Mouse (Mus musculus) thymus, postnatal 10 days (tissue): ENCODE measurements around the gene Daxx.

Source experiments
- DNase-seq, 2 experiments: peaks; one replicate each; pipeline ENCODE4 v3.0.0; 2021; ENCODE audit warnings: low spot score in 2 of 2

The Daxx gene

GRCm38 (mm10) chr17:33920282-33921097 lies 11.3 kb downstream of the Daxx start:
- peak; percentile 73 to 87 for DNase-seq

- no peak for DNase-seq
Observed at GRCm38 (mm10) chr17:33921361-33921760, 12.1 kb downstream of the Daxx start.

DNA sequence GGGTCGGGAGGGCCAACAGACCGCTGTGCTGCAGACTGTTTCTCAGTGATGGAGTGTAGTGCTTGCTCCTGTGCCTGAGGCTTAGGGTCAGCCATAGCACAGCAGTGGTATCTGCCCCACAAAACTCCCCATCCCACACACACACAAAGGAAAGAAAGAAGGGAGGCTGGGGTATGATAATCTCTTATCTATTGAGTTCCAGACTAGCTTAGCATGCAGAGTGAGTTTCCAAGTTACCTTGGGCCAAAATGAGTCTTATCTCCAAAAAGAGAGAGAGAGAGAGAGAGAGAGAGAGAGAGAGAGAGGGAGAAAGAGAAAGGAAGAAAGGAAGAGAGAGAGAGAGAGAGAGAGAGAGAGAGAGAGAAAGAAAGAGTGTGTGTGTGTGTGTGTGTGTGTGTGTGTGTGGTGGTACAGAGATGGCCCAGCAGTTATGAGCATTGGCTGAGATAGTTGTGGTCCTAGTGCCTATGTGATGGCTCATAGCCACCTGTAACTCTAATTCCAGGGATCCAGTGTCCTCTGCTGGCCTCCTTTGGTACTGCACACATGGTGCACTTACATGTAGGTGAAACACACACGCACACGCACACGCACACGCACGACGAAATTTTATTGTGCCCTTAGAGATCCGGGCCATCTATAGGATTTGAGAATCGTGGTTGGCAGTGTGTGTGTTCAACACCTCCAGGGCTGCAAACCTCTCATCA lies 15.5 kb downstream of the Daxx start:
- DNase-seq = peak in 1 of 2 experiments; percentile 53

- DNase-seq = no peak
Observed at GRCm38 (mm10) chr17:33925406-33926116, 16.3 kb downstream of the Daxx start.

DNA sequence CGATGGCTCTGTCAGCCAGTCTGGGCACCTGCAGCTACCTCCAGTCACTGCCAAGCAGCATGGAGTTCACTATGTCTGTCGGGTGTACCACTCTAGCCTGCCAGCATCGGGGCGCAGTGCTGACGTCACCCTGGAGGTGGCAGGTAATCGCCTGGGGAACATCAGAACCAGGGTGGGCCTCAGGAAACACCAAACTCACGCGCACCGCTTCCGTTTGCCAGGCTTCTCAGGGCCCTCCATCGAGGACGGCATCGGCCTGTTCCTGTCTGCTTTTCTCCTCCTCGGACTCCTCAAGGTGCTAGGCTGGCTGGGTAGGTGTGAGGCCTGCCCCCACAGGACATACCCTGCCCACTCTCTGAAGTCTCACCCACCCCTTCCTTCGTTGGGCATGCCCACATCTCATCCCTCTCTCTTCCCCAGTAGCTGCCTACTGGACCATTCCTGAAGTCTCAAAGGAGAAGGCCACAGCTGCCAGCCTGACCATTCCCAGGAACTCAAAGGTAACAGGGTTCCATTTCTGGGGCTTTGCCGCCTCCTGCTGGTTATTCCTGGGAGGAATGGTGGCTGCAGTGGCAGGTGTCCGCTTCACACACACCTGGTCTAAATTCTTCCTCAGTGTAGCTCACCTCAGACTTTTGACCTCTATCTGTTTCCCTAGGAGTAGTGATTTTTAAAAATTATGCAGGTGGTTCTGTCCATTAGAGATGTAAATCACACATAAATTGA lies 17.2 kb downstream of the Daxx start:
- DNase-seq = no peak

DNA sequence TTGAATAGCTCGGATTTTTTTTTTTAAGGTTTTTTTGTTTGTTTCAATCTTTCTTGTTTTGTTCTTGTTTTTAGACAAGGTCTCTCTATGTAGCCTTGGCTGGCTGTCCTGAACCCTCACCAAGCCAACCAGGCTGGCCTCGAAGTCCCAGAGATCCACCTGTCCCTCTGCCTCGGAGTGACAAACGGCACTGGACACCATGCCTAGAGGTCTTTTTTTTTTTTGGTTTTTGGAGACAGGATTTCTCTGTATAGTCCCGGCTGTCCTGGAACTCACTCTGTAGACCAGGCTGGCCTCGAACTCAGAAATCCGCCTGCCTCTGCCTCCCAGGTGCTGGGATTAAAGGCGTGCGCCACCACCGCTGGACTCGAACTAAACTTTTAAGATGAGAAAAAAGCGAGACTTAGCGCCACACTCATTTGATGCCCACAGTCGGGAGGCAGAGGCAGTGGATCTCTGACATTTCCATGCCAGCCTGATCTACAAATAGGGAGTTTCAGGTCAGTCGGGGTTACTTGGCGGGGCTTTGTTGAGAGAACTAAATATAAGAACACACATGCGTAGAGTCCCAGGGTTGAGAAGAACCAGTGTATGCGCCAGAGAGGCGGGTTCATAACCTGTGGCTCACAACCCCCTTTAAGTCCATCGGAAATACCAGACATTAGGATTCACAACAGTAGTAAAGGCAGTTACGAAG lies 19.2 kb downstream of the Daxx start:
- no peak for DNase-seq

DNA sequence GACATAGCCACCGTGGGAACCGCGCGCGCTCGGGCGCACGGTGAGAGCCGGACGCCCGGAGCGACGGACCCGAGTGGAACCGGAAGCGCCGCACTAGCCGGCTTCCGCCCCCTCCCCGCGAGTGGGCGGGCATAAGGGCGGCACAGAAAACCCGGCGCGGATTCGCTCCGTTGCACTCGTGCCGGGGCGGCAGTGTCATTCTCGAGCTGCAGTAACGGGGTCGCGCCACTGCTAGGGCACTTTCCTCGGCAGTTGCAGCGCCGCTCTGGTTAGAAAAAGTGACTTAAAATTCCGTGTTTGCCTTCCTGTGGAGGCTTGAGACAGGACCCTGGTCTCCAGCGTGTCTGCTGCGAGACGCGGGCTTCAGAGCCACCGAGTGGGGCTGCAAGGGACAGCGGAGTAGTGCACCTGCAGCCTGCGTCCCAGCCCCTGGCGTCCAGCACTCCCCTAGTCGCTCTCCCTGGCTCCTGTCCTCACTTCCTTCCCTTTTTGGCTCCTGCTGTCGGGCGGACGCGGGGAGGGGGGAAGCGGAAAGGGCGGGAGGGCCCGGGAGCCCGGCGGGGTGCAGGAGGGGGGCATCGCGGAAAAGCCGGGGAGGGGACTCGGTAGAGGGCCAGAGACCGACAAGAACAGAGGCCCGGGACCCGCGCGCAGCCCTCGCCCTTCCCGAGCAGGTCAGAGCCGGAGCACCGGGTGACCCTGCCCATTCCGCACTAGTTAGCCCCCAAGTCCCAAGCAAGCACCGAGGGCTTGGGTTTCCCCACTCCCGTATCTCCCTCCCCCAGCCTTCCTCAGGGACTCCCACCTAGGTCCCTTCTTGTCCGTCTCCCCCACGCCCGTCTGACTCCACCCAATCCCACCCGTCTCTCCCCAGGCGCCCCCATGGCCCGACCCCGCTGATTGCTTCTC lies 20.4 kb downstream of the Daxx start, which contains the start of gene Rgl2:
Gene Rgl2, plus strand, starts transcription at position 173 of the 909 bp plus-strand sequence.
- DNase-seq = peak; percentile 94 to 97

- peak; percentile 67 to 72 for DNase-seq
Observed at GRCm38 (mm10) chr17:33930280-33931158, 21.3 kb downstream of the Daxx start.

DNA sequence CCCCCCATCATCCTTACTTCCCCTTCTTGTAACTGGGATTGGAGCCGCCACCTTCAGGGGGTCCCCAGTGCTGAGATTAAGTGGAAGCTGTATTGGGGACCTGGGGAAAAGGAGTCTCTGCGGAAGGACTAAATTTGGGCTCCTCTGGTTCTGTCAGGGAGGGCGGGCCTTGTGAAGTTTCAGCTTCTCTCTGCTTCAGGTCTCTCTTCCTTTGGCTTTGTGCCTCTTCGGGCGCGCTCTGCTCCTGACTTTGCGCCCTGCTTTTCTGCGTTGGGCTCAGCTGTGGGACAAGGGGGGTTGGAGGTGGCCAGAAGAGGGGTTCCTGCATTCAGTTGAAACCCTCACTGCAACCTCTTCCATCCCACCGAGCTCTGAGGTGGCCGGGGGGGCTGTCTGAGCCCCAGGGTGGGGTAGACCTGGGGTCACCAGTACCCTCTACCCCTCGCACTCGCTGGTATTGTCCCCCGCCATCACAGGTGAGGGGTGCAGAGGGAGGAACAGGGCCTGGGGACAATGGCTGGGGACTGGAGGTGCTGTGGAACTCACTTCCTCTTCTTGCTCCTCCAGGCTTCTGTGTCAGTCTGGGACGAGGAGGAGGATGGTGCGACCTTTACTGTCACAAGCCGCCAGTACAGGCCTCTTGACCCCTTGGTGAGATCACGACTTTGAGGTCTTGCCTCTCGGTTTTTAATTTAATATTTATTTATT lies 22.1 kb downstream of the Daxx start:
- no peak for DNase-seq

DNA sequence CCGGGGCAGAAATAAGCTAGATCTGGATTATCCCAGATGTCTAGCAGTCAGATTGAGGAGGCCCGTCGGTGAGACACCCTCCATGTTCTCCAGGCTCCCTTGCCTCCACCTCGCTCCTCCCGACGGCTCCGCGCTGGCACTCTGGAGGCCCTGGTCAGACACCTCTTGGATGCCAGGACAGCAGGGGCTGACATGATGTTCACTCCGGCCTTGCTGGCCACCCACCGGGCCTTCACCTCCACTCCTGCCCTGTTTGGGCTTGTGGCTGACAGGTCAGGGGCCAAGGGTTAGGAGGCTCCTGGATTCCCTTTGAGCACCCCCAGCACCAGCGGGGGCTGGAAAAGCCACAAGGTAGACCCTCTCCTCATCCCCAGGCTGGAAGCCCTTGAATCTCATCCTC lies 22.7 kb downstream of the Daxx start:
- no peak for DNase-seq

GRCm38 (mm10) chr17:33932448-33932847 lies 23.2 kb downstream of the Daxx start:
- DNase-seq = no peak

DNA sequence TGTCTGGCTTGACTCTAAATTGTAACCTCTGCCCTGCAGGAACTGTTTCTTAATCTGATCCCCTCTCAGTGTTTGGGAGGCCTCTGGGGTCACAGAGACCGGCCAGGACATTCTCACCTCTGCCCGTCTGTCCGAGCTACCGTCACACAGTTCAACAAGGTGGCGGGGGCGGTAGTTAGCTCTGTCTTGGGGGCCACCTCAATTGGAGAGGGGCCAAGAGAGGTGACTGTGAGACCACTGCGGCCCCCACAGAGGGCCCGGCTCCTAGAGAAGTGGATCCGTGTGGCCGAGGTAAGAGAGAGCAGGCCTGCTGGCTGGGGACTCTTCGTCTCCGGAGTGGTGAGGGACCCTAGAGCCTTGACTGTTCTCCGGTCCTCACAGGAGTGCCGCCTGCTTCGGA lies 23.8 kb downstream of the Daxx start:
- no peak for DNase-seq

- DNase-seq = no peak
Observed at GRCm38 (mm10) chr17:33935422-33936055, 26.3 kb downstream of the Daxx start.

GRCm38 (mm10) chr17:33936993-33937392 lies 27.8 kb downstream of the Daxx start:
- DNase-seq = no peak

GRCm38 (mm10) chr17:33938783-33939182 lies 29.6 kb downstream of the Daxx start:
- no peak for DNase-seq

DNA sequence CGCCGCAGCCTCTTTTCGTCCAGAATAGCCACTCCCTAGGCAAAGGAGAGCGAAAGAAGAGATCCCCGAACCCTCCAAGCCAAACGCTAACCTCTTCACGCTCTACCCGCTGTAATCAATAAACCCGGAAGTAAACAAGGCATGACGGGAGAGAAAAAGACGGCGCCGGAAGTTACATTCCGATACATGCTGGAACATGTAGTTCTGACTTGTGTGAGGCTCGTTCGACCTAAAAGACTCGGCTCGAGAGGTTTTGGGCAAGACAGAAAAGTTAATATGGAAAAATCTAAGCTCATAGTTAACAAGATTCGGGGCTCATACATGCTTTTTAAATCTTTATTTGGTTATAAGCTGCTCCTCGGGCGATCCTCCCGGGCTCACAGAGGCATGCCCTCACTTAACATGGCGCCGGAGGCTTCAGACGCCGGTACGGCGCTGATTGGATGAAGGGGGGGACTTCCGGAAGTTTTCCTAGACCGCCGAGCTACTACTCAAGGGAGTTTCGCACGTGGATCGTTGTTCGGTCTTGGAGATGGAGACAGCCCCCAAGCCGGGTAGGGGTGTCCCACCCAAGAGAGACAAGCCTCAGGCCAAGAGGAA lies 31.1 kb downstream of the Daxx start, which contains the start of the genes Pfdn6 and Wdr46:
Gene Pfdn6, minus strand, starts transcription at position 138 of the 600 bp plus-strand sequence.
Gene Wdr46, plus strand, starts transcription at position 455 of the 600 bp plus-strand sequence.
- peak; percentile 74 to 85 for DNase-seq

GRCm38 (mm10) chr17:33940981-33941380 lies 31.8 kb downstream of the Daxx start:
- no peak for DNase-seq
